Mouse (Mus musculus) central nervous system, embryonic 18 days (tissue): ENCODE data around the gene Gm28897. TPM values are rescaled to one million over a fixed set of nuclear protein-coding genes. Genes with fewer than 3 reads are reported as not detected.

ENCODE experiments used
- polyA plus RNA-seq: library from polyadenylated mRNA; depleted of rRNA; stranded (reverse); fragments of >200 nt; gene quantifications from 2 replicates; pipeline ENCODE4 v1.2.3, GENCODE M21; 2012; rRNA removed

The Gm28897 gene
- not detected in 2 replicates for polyA plus RNA-seq

GRCm38 (mm10) chrY:80926695-80927094 is at the start of gene Gm28897:
Gene Gm28897 (plus strand): TSS chrY:80926995.

